Mouse (Mus musculus) heart, embryonic 13.5 days (tissue): ENCODE results near the gene Psap. TPM values are rescaled to one million over a fixed set of nuclear protein-coding genes. Genes with fewer than 3 reads are reported as not detected.
A peak's percentile ranks its signal among the peaks of the same experiment; 100 is the strongest.

ENCODE experiments used
- ATAC-seq: fragments of 200-750 bp; cut with Nextera tagmentation; 2 replicates; pipeline ENCODE4 v1.8.0; 2017; ENCODE audit warnings: moderate TSS enrichment; ENCODE audit not compliant: insufficient number of reproducible peaks, low FRiP score, low TSS enrichment; ENCODE audit errors: extremely low read depth
- H3K27ac ChIP-seq: fragments of 300-500 bp; sonication (generic); replicated peaks from 2 replicates; pipeline ENCODE4 v1.5.1; 2015; ENCODE audit warnings: moderate library complexity, mild to moderate bottlenecking, inconsistent platforms
- H3K27me3 ChIP-seq: fragments of 300-500 bp; sonication (generic); replicated peaks from 2 replicates; pipeline ENCODE4 v1.6.1; 2015; ENCODE audit warnings: mild to moderate bottlenecking, inconsistent platforms
- H3K36me3 ChIP-seq: fragments of 300-500 bp; sonication (generic); 2 replicates; pipeline ENCODE4 v1.6.1; 2015; ENCODE audit warnings: mild to moderate bottlenecking, inconsistent platforms
- H3K4me1 ChIP-seq: fragments of 300-500 bp; sonication (generic); 2 replicates; pipeline ENCODE4 v1.6.1; 2015; ENCODE audit warnings: inconsistent platforms
- H3K4me2 ChIP-seq: fragments of 300-500 bp; sonication (generic); 2 replicates; pipeline ENCODE4 v1.6.1; 2015; ENCODE audit warnings: inconsistent platforms, mild to moderate bottlenecking, moderate library complexity
- H3K4me3 ChIP-seq: fragments of 300-500 bp; sonication (generic); 2 replicates; pipeline ENCODE4 v1.5.1; 2015; ENCODE audit warnings: moderate library complexity, mild to moderate bottlenecking, inconsistent platforms
- H3K9ac ChIP-seq: fragments of 300-500 bp; sonication (generic); 2 replicates; pipeline ENCODE4 v1.6.1; 2015; ENCODE audit warnings: inconsistent platforms, mild to moderate bottlenecking, moderate library complexity
- H3K9me3 ChIP-seq: fragments of 300-500 bp; sonication (generic); 2 replicates; pipeline ENCODE4 v1.6.1; 2016; ENCODE audit warnings: inconsistent platforms
- WGBS: fragments of 180-500 bp; shearing (Covaris S2); methylation state at CpG from one replicate; pipeline ENCODE4 v1.1.7; 2015; ENCODE audit warnings: mixed read lengths; 5-methylcytosine and 5-hydroxymethylcytosine counted together
- polyA plus RNA-seq: library from polyadenylated mRNA; unstranded; fragments of >200 nt; fragmentation: Nextera tagmentation; extraction: Ambion mirVana; gene quantifications from 2 replicates; pipeline ENCODE4 v1.2.1, GENCODE M21; 2015

Gene Psap
- polyA plus RNA-seq, 1 experiment from 2014 or later, result 95.7 TPM

DNA sequence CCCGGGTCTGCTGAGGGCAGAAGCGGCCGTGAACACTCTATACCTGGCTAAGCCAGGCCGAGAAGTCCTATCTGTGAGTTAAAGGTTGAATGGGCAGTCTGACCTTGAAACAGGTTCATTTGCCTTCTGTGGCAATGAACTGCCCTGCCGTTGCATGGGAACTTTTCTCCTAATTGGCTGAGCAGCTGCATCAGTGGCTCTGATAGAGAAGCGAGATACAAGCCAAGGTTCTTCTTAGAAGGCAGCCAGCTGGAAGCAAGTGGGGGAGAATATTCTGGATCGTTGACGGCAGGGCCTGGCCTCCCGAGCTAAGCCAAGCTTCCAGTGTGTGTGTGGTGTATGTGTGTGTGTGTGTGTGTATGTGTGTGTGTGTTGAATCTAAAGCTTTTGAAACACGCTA lies 12.2 kb upstream of the Psap start:
- no peak overlapping the region for H3K4me2 ChIP-seq
- H3K36me3 ChIP-seq, result no peaks in the 10 kb centered on the region
- ATAC-seq, result no peak
- no peak overlapping the region for H3K27ac ChIP-seq
- WGBS, result 65% methylated on average over 10 of the region's 10 CpGs
- no peak overlapping the region for H3K9ac ChIP-seq
- no peaks in the 10 kb centered on the region for H3K9me3 ChIP-seq
- H3K27me3 ChIP-seq, result no peaks in the 10 kb centered on the region
- H3K4me3 ChIP-seq, result no peak overlapping the region
- H3K4me1 ChIP-seq, result peaks cover 31% of the 10 kb centered on the region

DNA sequence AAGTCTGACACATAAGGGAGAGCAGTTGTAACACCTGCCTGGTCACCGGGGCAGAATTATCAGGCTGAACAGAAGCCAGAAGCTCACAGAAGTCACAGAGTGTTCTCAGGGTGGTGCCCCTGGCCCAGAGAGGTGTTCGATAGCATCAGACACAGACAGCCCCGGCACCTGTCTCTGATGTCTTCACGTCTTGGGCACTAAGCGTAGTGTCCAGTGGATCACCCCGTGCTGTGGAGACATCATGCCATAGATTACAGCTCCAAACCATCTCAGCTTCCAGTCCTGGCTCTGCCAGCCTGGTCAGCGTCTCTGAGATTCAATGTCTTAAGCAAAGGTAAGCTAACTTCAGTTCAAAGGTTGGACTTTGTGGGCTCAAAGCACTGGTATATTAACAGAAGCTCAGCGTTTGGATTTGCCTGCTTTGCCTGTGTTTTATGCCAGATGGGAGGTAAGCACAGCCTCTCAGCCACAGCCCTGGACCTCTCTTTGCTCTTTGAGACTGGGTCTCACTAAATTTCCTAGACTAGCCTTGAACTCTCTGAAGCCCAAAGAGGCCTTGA lies 10.5 kb upstream of the Psap start:
- H3K9me3 ChIP-seq, result no peaks in the 10 kb centered on the region
- 77% methylated on average over 8 of the region's 8 CpGs for WGBS
- no peak overlapping the region for H3K27ac ChIP-seq
- H3K4me3 ChIP-seq, result no peak overlapping the region
- no peak overlapping the region for H3K4me2 ChIP-seq
- no peak for ATAC-seq
- peaks cover 37% of the 10 kb centered on the region for H3K4me1 ChIP-seq
- no peaks in the 10 kb centered on the region for H3K27me3 ChIP-seq
- H3K9ac ChIP-seq, result no peak overlapping the region
- no peaks in the 10 kb centered on the region for H3K36me3 ChIP-seq

DNA sequence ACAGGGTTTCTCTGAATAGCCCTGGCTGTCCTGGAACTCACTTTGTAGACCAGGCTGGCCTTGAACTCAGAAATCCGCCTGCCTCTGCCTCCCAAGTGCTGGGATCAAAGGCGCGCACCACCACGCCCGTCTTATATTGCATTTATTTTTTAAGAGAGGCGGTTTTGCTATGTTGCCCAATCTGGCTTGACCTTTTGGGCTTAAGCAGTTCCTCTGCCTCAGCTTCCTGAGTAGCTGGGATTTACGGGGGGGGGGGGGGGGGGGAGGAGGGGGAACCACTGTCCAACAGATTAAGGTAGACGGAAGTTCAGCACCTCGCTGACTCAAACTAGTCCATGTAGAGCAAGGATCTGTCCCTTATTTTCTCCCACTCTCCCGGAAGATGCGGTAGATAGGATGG lies 8.7 kb upstream of the Psap start:
- no peak overlapping the region for H3K27ac ChIP-seq
- H3K27me3 ChIP-seq, result no peaks in the 10 kb centered on the region
- H3K36me3 ChIP-seq, result no peaks in the 10 kb centered on the region
- no peak overlapping the region for H3K4me2 ChIP-seq
- H3K9me3 ChIP-seq, result no peaks in the 10 kb centered on the region
- H3K9ac ChIP-seq, result no peak overlapping the region
- H3K4me1 ChIP-seq, result peaks cover 32% of the 10 kb centered on the region
- 77% methylated on average over 10 of the region's 11 CpGs for WGBS
- no peak overlapping the region for H3K4me3 ChIP-seq
- ATAC-seq, result no peak

DNA sequence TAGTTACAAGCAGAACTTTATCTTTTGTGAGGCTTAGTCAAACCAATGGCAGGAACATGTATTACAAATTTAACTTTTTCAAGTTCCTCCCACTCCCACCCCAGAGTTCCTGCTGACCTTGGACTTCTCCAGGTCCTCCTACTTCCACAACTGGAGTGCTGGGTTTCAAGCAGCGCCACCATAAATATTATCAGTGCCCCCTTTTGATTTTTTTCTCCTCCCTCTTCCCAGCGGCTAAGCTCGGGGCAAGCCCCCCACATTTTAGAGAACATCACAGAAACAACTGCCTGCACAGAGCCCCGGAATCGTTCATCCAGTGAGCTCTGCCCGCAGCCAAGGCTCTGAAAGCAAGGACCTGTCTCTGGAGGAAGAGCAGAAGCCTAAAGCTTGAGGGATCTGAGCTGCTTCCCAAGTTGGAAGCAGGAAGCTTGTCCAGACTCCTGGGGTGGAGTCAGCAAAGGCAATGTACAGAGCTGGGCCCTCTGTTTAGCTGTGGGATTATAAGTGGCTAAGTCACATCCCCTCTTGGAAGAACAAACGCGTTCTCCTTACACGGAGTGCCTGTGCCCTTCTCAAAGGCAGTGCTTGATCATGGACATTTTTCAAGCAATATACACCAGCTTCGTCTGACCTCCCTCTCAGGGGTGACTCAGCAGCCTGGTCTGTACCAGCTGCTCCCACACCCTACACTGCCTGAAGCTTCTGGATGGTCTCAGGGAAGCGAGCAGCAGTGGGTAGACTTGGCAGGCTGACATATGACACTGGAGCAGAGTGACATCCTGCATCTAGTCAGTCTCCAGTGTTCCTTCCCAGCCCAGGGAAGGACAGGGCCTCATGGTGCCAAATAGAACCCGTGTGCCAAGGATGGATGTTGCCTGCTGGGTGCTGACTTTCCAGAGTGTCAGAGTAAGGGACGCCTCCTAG lies 8.0 kb upstream of the Psap start:
- no peak for ATAC-seq
- WGBS, result 55% methylated on average over 13 of the region's 13 CpGs
- Histone ChIP-seq H3K4me2 (no peak overlapping the region), H3K36me3 (no peaks in the 10 kb centered on the region), H3K27ac (peak overlapping the region; percentile 53), H3K4me3 (no peak overlapping the region), H3K4me1 (peaks cover 32% of the 10 kb centered on the region), H3K9ac (peak overlapping the region; percentile 45), H3K27me3 (no peaks in the 10 kb centered on the region), H3K9me3 (no peaks in the 10 kb centered on the region)

DNA sequence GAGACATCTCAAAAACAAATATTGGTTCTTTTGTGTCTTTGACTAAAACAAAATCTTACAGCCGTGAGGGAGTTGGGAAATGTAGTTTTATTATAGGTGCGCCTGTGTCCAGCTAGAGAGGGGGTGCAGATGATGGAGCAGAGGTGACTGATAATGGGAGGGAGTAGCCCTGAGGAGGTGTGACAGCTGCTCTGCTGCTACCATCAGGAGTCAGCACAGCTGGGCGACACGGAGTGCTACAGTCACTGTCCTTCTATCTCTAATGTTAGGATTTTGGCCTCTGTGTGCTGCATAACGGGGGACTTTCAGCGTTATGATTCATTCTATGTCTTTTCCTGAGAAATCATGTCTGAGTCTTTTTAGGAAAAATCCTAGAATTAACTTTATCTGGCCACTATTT lies 6.4 kb upstream of the Psap start:
- WGBS, result 61% methylated on average over 6 of the region's 6 CpGs
- H3K4me1 ChIP-seq, result peaks cover 27% of the 10 kb centered on the region
- ATAC-seq, result no peak

GRCm38 (mm10) chr10:60272241-60272640 lies 5.2 kb upstream of the Psap start:
- H3K4me1 ChIP-seq, result peaks cover 30% of the 10 kb centered on the region
- no peak overlapping the region for H3K4me3 ChIP-seq
- H3K27me3 ChIP-seq, result no peaks in the 10 kb centered on the region
- 0 out of 2 replicates have a peak overlapping the region, but pooled peaks have one; percentile 1 for H3K9ac ChIP-seq
- no peak overlapping the region for H3K27ac ChIP-seq
- ATAC-seq, result no peak
- 19% methylated on average over 6 of the region's 6 CpGs for WGBS
- no peaks in the 10 kb centered on the region for H3K9me3 ChIP-seq
- no peak overlapping the region; the same call in 1 of the 2 replicates for H3K4me2 ChIP-seq
- no peaks in the 10 kb centered on the region for H3K36me3 ChIP-seq

More for the DNA sequence above, 6.4 kb upstream of the Psap start:
- Histone ChIP-seq H3K36me3 (no peaks in the 10 kb centered on the region), H3K27ac (no peak overlapping the region), H3K4me2 (no peak overlapping the region), H3K4me3 (no peak overlapping the region), H3K27me3 (no peaks in the 10 kb centered on the region), H3K9me3 (no peaks in the 10 kb centered on the region), H3K9ac (no peak overlapping the region)

DNA sequence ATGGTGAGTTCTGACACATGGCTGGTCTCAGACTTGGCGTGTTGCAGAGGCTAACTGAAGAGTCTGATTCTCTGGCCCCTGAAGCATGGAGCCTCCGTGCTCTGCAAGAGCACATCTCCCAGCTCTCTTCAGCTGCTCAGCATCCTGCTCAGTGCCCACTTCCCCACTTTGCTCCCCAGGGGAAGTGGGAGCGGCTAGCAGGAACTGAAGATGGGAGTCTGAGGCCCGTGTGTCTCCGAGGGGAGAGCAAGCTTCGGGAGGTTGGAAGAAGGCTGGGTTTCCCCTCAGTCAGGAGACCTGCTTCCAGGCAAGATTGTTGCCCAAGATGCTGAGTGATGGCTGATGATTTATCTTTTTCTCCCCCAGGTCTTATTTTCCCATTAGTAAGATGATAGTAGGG lies 4.0 kb upstream of the Psap start:
- H3K4me2 ChIP-seq, result no peak overlapping the region
- no peaks in the 10 kb centered on the region for H3K36me3 ChIP-seq
- whole genome bisulfite sequencing, result 52% methylated on average over 6 of the region's 6 CpGs
- H3K27me3 ChIP-seq, result no peaks in the 10 kb centered on the region
- no peak overlapping the region for H3K4me3 ChIP-seq
- ATAC-seq, result no peak
- peaks cover 34% of the 10 kb centered on the region for H3K4me1 ChIP-seq
- H3K27ac ChIP-seq, result no peak overlapping the region
- H3K9me3 ChIP-seq, result no peaks in the 10 kb centered on the region
- H3K9ac ChIP-seq, result no peak overlapping the region; the same call in 1 of the 2 replicates

DNA sequence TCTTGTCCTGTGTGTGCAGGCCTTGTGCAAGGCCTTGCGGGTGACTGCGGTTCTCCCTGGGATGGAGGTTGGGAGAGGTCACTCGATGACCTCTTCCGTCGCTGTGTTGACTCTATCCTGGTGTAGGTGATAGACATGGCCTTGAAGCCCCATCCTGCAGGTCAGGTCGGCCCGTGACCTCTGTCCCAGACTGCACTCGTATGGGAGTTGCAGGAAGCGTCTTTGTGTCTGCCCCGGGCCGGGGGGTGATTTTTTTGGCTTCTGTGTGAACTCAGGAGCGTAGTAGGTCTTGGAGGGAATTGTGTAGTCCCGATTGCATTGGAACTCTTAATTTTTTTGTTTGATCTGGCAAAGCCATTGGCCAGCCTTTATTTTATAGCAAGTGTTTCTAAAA lies 576 bp downstream of the Psap start:
- peak overlapping the region; percentile 89 for H3K9ac ChIP-seq
- H3K36me3 ChIP-seq, result 0 out of 2 replicates have a peak, but pooled peaks cover 8% of the 10 kb centered on the region
- H3K27ac ChIP-seq, result peak overlapping the region; percentile 85
- H3K9me3 ChIP-seq, result no peaks in the 10 kb centered on the region
- 7% methylated on average over 13 of the region's 13 CpGs for whole genome bisulfite sequencing
- no peak; the same call in 1 of the 2 replicates for ATAC-seq
- no peaks in the 10 kb centered on the region for H3K27me3 ChIP-seq
- peak overlapping the region; percentile 91 for H3K4me2 ChIP-seq
- H3K4me3 ChIP-seq, result peak overlapping the region; percentile 88
- H3K4me1 ChIP-seq, result peaks cover 46% of the 10 kb centered on the region

DNA sequence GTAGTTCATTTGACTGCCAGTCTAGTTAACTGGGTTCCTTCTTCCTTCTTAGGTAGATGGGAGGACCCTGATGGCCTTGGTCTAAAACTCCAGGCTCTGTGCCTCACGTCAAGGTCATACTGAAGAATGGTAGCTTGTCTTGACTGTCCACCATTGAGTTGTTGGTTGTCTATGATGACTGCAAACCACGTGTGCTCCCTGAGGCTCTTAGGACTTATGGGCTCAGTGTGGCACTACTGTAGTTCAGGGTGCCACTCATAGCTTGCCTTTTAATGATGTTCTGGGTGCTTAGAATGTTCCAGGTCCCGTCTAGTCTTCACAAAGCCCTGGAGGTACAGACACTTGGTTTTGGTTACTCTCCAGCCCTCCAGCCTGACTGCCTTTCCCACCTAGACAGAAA lies 1.4 kb downstream of the Psap start:
- peak overlapping the region; percentile 89; the same call in 1 of the 2 replicates for H3K9ac ChIP-seq
- 80% methylated on average over 3 of the region's 3 CpGs for WGBS
- peaks cover 51% of the 10 kb centered on the region for H3K4me1 ChIP-seq
- peak overlapping the region; percentile 91 for H3K4me2 ChIP-seq
- no peaks in the 10 kb centered on the region for H3K27me3 ChIP-seq
- peaks cover 10% of the 10 kb centered on the region; the same call in 1 of the 2 replicates for H3K36me3 ChIP-seq
- no peaks in the 10 kb centered on the region for H3K9me3 ChIP-seq
- no peak overlapping the region for H3K27ac ChIP-seq
- H3K4me3 ChIP-seq, result peak overlapping the region; percentile 88
- ATAC-seq, result no peak

GRCm38 (mm10) chr10:60279290-60279940 lies 2.0 kb downstream of the Psap start:
- ATAC-seq, result no peak
- Histone ChIP-seq H3K4me3 (peak overlapping the region; percentile 88; the same call in 1 of the 2 replicates), H3K4me2 (peak overlapping the region; percentile 91), H3K9ac (peak overlapping the region; percentile 89; the same call in 1 of the 2 replicates), H3K4me1 (peaks cover 57% of the 10 kb centered on the region), H3K27me3 (no peaks in the 10 kb centered on the region), H3K27ac (0 out of 2 replicates have a peak overlapping the region, but pooled peaks have one; percentile 15), H3K36me3 (peaks cover 10% of the 10 kb centered on the region; the same call in 1 of the 2 replicates), H3K9me3 (no peaks in the 10 kb centered on the region)
- 70% methylated on average over 8 of the region's 8 CpGs for WGBS

DNA sequence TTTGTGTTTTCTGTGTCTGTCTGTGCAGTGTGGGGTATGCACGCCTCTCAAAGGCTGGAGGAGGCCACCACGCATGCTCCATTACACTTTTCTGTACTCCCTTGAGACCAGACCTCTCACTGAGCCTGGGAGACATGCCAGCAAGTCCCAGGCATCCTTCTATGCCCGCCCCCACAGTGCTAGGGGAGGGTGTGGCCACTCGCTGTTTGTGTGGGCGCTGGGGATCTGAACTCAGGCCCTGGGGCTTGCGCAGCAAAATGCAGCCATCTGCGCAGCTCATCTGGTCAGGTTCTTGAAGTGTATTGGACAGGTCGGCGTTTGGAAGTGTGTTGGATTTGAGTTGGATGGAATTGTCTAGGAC lies 2.5 kb downstream of the Psap start:
- peak overlapping the region; percentile 91 for H3K4me2 ChIP-seq
- H3K36me3 ChIP-seq, result peaks cover 10% of the 10 kb centered on the region; the same call in 1 of the 2 replicates
- peaks cover 62% of the 10 kb centered on the region for H3K4me1 ChIP-seq
- no peaks in the 10 kb centered on the region for H3K9me3 ChIP-seq
- H3K27ac ChIP-seq, result 0 out of 2 replicates have a peak overlapping the region, but pooled peaks have one; percentile 15
- 87% methylated on average over 9 of the region's 9 CpGs for WGBS
- H3K4me3 ChIP-seq, result no peak overlapping the region
- ATAC-seq, result no peak
- H3K9ac ChIP-seq, result peak overlapping the region; percentile 9; the same call in 1 of the 2 replicates
- H3K27me3 ChIP-seq, result no peaks in the 10 kb centered on the region
